Mouse (Mus musculus) stomach, embryonic 14.5 days (tissue): ENCODE measurements at regions not wholly inside any gene's neighbourhood (a gene's known extent, or its start where the extent isn't known, plus 50 kb on each side); places are given as distances from the start of the nearest gene placed in this dataset.

Experiments
- ATAC-seq: fragments of 200-750 bp; cut with Nextera tagmentation; 2 replicates; pipeline ENCODE4 v1.8.0; 2017; ENCODE audit warnings: low read depth, moderate TSS enrichment; ENCODE audit not compliant: insufficient number of reproducible peaks, insufficient read depth, low FRiP score
- H3K27ac ChIP-seq: fragments of 300-500 bp; sonication (generic); 2 replicates; pipeline ENCODE4 v1.5.1; 2014; ENCODE audit warnings: mild to moderate bottlenecking, low read length, moderate library complexity, mixed read lengths
- H3K27me3 ChIP-seq: fragments of 300-500 bp; sonication (generic); 2 replicates; pipeline ENCODE4 v1.6.1; 2014; ENCODE audit warnings: low read length, control low read depth, mixed read lengths; ENCODE audit not compliant: control insufficient read depth, insufficient read depth
- H3K36me3 ChIP-seq: fragments of 300-500 bp; sonication (generic); 2 replicates; pipeline ENCODE4 v1.6.1; 2014; ENCODE audit warnings: mild to moderate bottlenecking, control low read depth, low read length, moderate library complexity, mixed read lengths; ENCODE audit not compliant: control insufficient read depth, insufficient read depth
- H3K4me1 ChIP-seq: fragments of 300-500 bp; sonication (generic); 2 replicates; pipeline ENCODE4 v1.6.1; 2014; ENCODE audit warnings: low read length, control low read depth, mixed read lengths; ENCODE audit not compliant: control insufficient read depth, insufficient read depth
- H3K4me2 ChIP-seq: fragments of 300-500 bp; sonication (generic); replicated peaks from 2 replicates; pipeline ENCODE4 v1.6.1; 2014; ENCODE audit warnings: low read depth, low read length, control low read depth
- H3K4me3 ChIP-seq: fragments of 300-500 bp; sonication (generic); 2 replicates; pipeline ENCODE4 v1.5.1; 2014; ENCODE audit warnings: low read depth, low read length, control low read depth
- H3K9ac ChIP-seq: fragments of 300-500 bp; sonication (generic); replicated peaks from 2 replicates; pipeline ENCODE4 v1.6.1; 2014; ENCODE audit warnings: low read depth, mild to moderate bottlenecking, control low read depth, low read length, moderate library complexity, mixed read lengths
- H3K9me3 ChIP-seq: fragments of 300-500 bp; sonication (generic); 2 replicates; pipeline ENCODE4 v1.6.1; 2016; ENCODE audit warnings: low read depth, low read length, control low read depth; ENCODE audit not compliant: control insufficient read depth
- WGBS: fragments of 180-500 bp; shearing (Covaris S2); extraction: QIAGEN DNeasy Blood & Tissue Kit; methylation state at CpG from one replicate; pipeline ENCODE4 v1.1.7; 2014; 5-methylcytosine and 5-hydroxymethylcytosine counted together

- 0 out of 2 replicates have a peak overlapping the region, but pooled peaks have one; percentile 17 for H3K4me2 ChIP-seq
- H3K4me3 ChIP-seq, result no peak overlapping the region
- peak overlapping the region; percentile 80 for H3K27ac ChIP-seq
- H3K9ac ChIP-seq, result no peak overlapping the region
- no peaks in the 10 kb centered on the region for H3K27me3 ChIP-seq
- H3K9me3 ChIP-seq, result no peaks in the 10 kb centered on the region
- WGBS, result 11% methylated on average over 8 of the region's 8 CpGs
- H3K4me1 ChIP-seq, result peaks cover 13% of the 10 kb centered on the region; the same call in 1 of the 2 replicates
- no peak for ATAC-seq
- H3K36me3 ChIP-seq, result no peaks in the 10 kb centered on the region
Observed at GRCm38 (mm10) chr2:115513774-115514231, 67.7 kb upstream of the BC052040 start.

- ATAC-seq, result no peak
- Histone ChIP-seq H3K27me3 (no peaks in the 10 kb centered on the region), H3K27ac (peak overlapping the region; percentile 80; the same call in 1 of the 2 replicates), H3K4me2 (no peak overlapping the region), H3K9ac (no peak overlapping the region), H3K4me1 (peaks cover 13% of the 10 kb centered on the region; the same call in 1 of the 2 replicates), H3K36me3 (no peaks in the 10 kb centered on the region), H3K9me3 (no peaks in the 10 kb centered on the region), H3K4me3 (no peak overlapping the region)
- 13% methylated on average over 9 of the region's 9 CpGs for WGBS
Observed at GRCm38 (mm10) chr2:115514831-115515428, 66.6 kb upstream of the BC052040 start.

DNA sequence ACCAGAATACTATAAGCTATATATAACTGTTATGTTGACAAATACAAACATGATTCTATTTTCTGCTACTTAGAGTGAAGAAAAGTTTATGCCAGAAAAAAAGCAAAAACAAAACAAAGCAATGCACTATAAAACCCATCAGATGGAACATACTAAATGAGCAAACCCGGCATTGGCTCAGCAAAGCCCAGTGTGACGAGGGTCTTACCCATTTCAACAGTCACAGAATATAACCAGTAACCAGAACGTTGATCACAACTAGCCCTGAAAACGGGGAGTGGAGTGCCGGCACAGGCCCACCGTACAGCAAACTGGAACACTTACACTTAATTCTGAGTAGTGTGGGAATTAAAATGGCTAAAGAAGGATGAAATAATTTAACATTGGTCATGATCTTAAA lies 66.0 kb upstream of the BC052040 start:
- Histone ChIP-seq H3K27ac (peak overlapping the region; percentile 58; the same call in 1 of the 2 replicates), H3K9ac (no peak overlapping the region), H3K4me1 (peaks cover 13% of the 10 kb centered on the region; the same call in 1 of the 2 replicates), H3K4me2 (no peak overlapping the region), H3K36me3 (no peaks in the 10 kb centered on the region), H3K4me3 (no peak overlapping the region), H3K9me3 (no peaks in the 10 kb centered on the region), H3K27me3 (no peaks in the 10 kb centered on the region)
- 72% methylated on average over 6 of the region's 6 CpGs for WGBS
- no peak for ATAC-seq

- Histone ChIP-seq H3K4me2 (no peak overlapping the region), H3K9ac (no peak overlapping the region), H3K9me3 (no peaks in the 10 kb centered on the region), H3K4me3 (no peak overlapping the region), H3K27ac (peak overlapping the region; percentile 58; the same call in 1 of the 2 replicates), H3K4me1 (peaks cover 13% of the 10 kb centered on the region; the same call in 1 of the 2 replicates), H3K36me3 (no peaks in the 10 kb centered on the region), H3K27me3 (no peaks in the 10 kb centered on the region)
- 23% methylated on average over 2 of the region's 2 CpGs for WGBS
- peak; percentile 90 for ATAC-seq
Observed at GRCm38 (mm10) chr2:115516824-115517223, 64.7 kb upstream of the BC052040 start.

DNA sequence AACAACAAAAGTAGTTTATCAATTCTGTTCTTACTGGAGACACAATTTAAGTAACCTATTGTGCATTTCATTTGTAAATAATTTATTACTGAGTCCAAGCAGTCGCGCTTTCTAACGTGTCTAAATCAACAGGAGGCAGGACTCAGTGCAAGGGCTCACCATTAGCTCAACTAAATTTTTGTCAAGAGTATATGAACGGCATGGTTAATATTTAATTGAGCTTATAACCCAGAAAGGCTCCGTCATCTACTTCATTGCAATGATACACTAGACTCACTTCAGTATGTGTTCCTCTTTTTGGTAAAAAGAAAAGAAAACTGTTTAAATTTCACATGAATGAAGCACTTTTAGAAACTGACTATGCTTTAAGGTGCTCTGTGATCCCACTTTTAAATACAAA lies 61.5 kb upstream of the BC052040 start:
- Histone ChIP-seq H3K4me3 (no peak overlapping the region), H3K27ac (no peak overlapping the region), H3K4me1 (peaks cover 7% of the 10 kb centered on the region; the same call in 1 of the 2 replicates), H3K27me3 (no peaks in the 10 kb centered on the region), H3K4me2 (no peak overlapping the region), H3K36me3 (no peaks in the 10 kb centered on the region), H3K9ac (no peak overlapping the region), H3K9me3 (no peaks in the 10 kb centered on the region)
- WGBS, result 53% methylated on average over 5 of the region's 5 CpGs
- no peak for ATAC-seq

DNA sequence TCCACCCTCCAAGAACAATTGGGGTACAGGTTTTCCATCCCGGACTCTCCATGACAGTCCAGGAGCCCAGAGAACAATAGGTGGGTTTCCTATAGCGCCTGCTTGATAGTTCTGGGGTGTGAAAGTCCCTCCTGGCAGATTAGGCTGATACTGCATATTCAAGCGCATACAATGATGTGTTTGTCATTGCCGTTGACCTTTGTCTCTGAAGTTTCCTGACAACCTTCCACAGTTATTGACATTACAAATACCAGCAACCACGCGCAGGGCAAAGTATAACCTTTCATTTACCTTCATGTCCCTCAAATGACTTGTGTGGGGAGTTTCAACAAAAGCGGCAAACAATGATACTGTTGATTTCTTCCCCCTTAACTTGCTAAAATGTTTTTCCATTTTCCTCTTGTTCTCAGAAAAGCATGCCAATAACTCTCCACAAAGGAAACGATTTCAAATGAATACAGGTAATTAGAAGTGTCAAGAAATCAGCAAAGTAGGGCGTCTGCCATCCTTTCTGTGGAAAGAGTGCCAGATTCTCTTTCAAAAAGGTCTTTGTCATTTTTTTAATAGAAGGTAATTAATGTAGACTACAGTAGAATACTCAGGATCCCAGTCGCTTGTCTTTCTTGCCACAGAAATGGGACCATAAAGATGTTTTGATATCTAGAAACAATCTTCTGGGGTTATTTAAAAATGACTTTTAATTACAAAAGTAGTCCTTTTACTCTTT lies 60.9 kb upstream of the BC052040 start:
- 0 out of 2 replicates have a peak, but pooled peaks have one; percentile 68 for ATAC-seq
- 53% methylated on average over 10 of the region's 10 CpGs for WGBS
- Histone ChIP-seq H3K9me3 (no peaks in the 10 kb centered on the region), H3K4me1 (peaks cover 6% of the 10 kb centered on the region; the same call in 1 of the 2 replicates), H3K9ac (no peak overlapping the region), H3K27ac (no peak overlapping the region), H3K27me3 (no peaks in the 10 kb centered on the region), H3K36me3 (no peaks in the 10 kb centered on the region), H3K4me2 (no peak overlapping the region), H3K4me3 (no peak overlapping the region)

- Histone ChIP-seq H3K4me2 (no peak overlapping the region), H3K27me3 (no peaks in the 10 kb centered on the region), H3K9ac (no peak overlapping the region), H3K4me3 (no peak overlapping the region), H3K4me1 (no peaks in the 10 kb centered on the region), H3K36me3 (no peaks in the 10 kb centered on the region), H3K9me3 (no peaks in the 10 kb centered on the region), H3K27ac (no peak overlapping the region)
- ATAC-seq, result no peak
- 86% methylated on average over 2 of the region's 2 CpGs for WGBS
Observed at GRCm38 (mm10) chr2:115529878-115530277, 51.6 kb upstream of the BC052040 start.
